Mouse (Mus musculus): ENCODE data around the gene 9430015G10Rik.

- TF ChIP-seq CTCF (IDR thresholded peaks at IDR 0.05; ENCODE audit: borderline replicate concordance, insufficient read depth, low read depth, low read length) (no peak), POLR2A (IDR thresholded peaks at IDR 0.05; ENCODE audit: borderline replicate concordance, insufficient read depth, low read length) (no peak)
Observed at GRCm38 (mm10) chr4:156103342-156103741, 6.4 kb upstream of the 9430015G10Rik start.
